Mouse (Mus musculus) layer of hippocampus, postnatal 36 days (tissue): ENCODE measurements around the gene Brd7. TPM values are rescaled to one million over a fixed set of nuclear protein-coding genes. Genes with fewer than 3 reads are reported as not detected.

Source experiments
- DNase-seq, 2 experiments: peaks; one replicate each; pipeline ENCODE4 v3.0.0; 2022
- total RNA-seq, 2 experiments: library from RNA; stranded (reverse); gene quantifications; 2 replicates each; pipeline ENCODE4 v1.2.3; 2021

The Brd7 gene
- 10 to 100 TPM; 52.5 to 64.9 TPM for total RNA-seq

DNA sequence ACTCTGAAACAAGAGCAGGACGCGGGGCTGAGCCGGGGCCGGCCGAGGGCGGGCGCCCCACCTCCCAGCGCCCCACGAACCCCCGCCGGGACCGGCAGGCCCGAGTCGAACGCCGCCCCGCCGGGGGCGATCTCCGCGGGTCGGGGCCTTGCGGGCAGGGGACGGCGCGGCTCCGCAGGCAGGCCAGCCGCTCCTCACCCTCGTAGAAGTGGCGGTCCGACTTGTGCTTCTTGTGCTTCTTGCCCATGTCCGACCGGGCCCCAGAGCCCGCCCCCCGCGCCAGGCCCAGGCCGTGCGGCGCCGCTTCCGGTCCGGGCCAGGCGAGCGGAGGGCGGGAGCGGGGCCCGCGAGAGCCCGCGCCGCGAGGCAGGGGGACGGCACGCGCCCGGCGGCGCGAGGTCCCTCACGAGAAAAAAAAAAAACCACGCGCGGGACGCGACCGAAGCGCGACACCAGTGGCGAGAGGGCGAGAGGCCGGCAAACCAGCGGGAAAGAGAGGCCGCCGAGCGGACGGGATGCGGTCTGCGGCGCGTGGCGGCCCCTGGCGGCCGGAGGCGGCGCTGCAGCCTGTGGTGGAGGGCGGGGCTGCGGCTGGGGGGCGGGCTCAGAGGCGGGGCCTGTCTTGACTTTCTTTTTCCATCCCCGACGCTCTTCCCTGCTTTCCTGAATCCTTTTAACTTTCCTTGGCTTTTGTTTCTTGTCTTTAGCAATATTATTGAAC lies at the start of gene Brd7:
TSS of gene Brd7 (minus strand) at position 487 of the 721 bp plus-strand sequence.
- DNase-seq: peak; percentile 87 to 90

DNA sequence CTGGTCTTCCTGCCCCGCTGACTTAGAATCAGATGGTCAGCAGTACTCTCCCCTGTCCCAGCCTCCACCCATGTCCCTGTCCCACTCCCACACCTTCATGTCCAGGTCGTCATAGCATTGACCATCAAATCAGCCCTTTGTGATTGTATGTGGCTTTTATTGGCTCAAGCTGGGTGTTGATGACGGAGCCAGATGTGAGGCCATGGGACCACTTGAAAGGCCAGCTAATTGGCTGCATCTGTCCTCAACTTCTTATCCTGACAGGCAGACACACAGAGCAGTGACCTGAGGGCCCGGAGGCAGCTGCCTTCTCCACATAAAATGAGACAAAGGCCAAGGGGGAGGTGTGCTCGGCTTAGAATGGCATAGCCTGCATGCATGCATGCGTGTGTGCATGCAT lies 49.5 kb upstream of the Brd7 start:
- DNase-seq: no peak

DNA sequence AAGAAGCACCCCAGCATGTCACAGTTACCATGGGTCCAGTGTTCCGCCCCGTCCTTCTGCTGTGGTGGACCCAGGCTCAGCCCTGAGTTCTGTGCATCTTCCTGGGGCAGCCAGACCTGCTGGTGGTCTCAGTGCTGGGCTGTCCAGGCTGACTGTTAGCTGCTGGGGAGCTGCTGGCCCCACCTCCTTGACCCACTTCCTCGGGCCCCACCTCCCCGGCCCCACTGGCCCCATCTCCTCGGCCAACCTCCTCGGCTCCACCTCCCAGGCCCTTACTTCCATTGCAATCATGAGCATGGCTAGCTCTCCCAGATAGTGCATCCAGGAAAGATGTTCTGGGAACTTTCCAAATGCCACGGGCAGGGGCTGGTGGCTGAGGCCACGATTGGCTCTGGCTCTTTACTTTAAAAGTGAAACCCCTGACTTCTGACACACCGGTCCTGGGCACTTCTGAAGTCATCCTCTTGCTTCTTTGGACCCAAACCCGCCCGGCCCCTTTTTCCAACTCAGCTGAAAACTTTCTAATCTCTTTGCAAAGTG lies 47.5 kb upstream of the Brd7 start:
- DNase-seq: no peak

DNA sequence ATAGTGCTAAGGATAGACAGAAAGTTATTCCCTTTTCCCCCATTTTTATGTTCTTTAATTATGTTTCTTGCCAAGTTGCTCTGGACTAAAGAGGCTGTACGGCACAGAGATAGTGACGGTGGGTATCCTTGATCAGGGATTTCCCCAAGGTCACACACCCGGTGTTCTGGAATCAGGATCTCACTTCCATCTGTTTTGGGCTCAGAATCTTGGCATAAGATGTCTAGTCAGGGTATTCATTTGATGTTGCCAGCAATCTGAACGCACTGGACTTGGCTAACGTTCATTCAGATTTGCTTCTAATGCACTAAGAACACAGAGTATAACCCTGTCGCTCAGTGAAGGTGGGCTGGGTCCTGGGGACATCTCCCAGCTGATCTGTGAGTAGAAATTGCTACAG lies 45.7 kb upstream of the Brd7 start:
- DNase-seq: no peak

DNA sequence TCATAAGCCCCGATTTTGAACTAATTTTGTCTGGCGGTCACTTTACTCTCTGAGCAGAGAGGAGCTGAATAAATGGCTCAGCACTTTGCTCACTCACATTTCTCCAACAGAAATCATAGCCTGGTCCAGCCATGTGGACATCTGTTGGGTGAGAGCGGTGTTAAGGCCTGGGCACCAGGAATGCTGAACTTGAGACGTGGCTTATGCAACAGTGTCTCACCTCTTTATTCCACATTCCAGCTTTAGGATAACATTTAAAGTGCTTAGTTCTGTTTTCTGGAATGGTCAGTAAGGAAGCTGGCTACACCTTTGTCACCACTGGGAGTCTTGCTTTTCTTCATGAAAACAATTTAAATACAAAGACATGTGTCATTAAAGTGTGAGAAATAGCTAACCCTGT lies 36.1 kb upstream of the Brd7 start:
- no peak for DNase-seq

DNA sequence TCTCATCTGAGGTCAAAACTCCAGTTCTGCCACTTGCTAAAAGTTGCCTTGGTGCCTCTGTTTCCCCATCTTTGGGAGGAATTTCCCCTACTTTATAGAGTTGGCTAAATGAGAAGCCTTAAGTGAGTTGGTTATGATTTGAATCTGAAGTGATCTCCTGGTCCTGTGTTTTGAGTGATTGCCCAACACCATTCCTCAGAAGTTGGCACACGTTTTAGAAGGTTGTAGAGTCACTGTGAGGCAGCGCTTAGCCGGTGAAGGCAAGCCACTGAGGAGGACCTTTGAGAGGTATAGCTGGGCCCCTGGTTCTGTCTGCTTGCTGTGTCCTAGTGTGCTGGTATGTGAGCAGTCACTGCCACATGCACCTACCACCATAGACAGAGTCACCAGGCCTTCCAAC lies 31.3 kb upstream of the Brd7 start:
- DNase-seq: no peak

DNA sequence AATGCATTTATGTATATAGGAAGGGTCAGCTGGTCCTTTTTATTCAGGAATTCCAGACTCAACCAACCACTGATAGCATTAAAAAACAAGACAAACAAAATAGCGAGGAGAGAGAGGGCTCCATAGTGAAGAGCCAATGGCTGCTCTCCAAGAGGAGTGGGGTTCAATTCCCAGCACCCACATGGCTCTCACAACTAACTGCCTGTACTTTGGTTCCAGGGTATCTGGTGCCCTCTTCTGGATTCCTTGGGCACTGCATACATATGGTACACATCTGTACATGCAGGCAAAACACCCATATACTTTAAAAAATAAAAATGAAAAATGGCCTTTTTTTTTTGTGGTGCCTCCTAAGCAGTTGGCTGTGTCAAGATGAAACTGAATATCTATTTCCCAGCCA lies 28.8 kb upstream of the Brd7 start:
- DNase-seq: no peak

DNA sequence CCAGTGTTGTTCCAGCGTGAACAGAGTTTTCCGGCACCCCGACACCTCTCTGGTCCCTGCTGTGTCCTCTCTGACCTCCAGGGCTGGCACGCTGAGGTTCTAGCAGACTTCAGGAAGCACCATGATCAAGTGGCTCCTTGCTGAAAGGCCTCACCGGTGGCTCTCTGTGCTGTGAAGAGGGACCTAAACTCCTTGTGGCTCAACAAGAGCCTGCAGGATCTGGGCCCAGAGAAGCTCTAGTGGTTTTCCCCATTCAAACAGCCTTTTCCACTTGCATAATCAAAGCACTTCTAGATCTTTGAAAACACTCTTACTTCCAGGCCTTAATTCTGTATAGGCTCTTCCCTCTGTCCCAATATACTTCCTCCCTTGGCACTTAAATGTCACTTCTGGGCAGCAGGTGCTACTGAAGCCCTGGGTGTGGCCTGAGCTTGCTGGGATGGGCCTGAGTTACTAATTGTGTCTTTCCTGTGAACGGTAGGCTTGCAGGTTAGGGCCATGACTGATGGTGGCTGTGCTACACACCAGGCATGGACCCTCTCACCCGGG lies 26.8 kb upstream of the Brd7 start:
- DNase-seq: no peak

DNA sequence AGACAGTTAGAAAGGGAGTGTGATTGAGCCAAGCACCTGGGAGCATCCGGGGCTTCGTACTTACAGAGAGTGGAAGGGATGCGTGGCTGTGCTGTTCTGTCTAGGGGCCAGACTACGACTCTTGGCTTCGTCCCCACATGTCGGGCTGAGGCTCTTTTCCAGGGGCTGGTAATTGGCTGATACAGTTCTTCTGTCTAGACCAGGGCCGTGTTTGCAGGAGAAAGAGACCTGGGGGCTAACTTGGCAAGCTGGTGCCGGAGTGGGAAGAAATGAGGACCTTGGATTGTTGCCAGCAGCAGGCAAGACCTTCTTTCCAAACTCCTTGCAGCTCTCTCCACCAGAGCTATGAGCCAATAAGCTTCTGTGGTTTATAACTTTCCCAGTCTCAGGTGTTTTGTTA lies 25.9 kb upstream of the Brd7 start:
- DNase-seq: no peak

DNA sequence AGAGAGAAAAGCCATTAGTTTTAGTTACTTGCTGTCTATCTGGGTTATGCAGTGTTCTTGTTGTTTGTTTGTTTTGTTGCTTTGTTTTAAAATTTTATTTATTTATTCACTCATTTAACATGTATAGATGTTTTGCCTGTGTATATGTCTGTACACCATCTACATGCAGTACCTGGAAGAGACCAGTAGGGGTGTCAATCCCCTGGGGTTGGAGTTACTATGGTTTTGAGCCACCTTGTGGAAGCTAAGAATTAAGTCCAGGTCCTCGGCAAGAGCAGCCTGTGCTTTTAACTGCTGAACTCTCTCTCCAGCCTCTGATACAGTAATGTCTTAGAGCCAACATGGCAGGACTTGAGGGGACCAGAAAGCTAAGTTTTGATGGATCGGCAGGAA lies 21.2 kb upstream of the Brd7 start:
- DNase-seq: no peak

DNA sequence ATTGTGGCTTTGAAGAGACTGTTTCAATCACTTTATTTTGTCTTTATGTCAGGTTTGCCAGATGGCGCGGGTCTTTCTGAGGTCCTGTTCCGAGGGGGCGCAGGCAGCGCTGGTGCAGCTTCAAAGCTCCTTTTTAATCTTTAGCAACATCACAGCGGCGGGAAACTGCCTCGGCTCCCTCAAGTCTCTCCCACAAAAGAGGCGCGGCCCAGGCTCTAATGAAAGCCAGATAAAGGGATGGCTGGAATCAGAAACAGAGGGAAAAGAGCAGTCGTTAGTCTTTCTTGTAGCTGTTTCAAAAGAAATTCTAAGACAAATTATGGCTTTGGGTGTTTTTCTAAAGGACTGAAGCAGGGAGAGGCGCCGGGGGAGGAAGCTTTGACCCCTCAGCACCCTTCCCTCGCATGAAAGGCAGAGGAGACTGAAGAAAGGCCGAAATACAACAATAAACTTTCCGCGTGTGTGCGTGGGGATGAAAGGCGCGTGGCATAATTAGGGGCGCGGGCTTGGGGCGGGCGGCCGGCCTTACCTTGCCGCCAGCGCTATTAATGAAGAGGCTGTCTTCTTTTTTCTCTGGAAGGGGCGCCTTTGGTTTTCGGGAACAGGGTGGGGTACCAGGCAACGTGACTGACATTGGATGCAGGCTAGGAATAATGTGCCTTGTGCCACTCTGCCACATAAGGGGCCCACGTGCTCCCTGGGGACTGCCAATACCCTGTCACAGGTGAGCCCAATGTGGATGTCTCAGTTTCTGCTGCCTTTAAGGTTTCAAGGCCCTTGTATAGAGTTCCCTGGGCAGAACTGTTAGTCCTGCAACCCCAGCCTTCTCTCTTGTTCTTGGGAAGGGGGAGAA lies 20.5 kb upstream of the Brd7 start:
- no peak for DNase-seq

DNA sequence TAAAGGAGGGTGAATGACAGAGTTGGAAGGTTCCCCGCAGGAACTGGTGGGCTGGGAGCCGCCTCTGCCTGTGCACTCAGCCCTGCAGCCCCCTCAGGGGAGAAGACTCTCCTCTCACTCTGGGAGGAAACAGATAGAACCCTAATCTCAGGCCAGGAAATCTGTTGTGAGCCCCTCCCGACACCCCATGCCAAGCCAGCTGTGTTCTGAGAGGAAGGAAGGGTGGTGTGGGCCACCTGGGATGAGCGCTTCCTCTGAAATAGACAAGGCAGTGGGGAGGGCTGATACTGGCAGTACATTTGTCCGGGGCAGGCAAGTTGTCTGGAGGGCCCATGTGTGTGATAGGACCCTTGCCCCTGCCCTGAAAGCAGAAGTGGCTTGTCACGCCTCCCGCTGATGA lies 18.5 kb upstream of the Brd7 start:
- DNase-seq: no peak

DNA sequence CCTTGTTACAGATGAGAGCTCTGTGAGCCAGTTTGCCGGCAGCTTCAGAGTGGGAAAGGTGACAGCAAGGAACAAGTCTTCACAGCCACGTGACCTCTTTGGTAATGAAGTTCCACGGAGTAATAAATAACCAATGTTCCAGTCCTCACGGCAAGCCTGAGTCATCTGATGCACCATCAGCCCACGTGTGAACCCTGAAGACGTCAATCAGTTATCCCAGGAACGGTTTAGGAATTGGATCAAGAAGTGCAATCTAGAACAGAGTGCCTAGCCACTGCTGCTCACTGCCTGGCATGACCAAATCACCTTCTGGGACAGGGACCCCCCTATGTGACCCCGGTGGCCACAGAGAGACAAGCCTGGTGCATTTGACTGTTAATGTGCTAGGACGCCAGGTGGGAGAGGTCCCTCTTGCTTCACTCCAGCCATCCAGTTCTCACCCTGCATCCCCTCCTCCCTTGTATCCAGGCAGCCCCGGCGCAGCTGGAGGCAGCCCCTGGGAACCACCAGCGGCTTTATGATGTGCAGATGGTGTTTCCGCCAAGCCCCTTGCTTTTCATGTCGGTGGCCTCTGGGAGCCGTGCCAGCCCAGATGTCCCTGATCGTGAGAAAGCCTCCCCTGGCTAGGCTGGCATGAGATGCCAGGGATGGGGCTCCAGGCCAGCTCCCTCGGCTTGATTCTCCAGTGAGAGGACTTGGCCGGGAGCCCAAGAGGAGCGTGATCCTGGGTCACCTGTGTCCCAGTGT lies 15.0 kb upstream of the Brd7 start:
- DNase-seq: peak; percentile 30 to 39

DNA sequence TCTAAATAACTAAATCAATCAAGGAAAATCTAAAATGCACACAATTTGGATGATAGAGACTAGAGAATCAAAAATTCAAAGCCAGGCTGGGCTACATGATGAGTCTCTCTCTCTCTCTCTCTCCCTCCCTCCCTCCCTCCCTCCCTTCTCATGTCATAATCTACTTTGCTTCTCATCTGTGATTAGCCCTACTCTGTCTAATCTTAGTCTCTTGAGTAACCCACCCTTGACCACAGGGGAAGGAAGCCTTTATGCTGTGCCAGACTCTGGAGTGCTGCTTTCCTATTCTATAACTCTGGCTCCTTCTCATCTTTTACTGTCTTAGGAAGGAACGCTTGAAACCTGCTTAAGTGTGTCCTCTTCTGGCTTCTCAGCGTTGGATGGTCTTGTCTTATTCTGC lies 9.5 kb upstream of the Brd7 start:
- DNase-seq: no peak

DNA sequence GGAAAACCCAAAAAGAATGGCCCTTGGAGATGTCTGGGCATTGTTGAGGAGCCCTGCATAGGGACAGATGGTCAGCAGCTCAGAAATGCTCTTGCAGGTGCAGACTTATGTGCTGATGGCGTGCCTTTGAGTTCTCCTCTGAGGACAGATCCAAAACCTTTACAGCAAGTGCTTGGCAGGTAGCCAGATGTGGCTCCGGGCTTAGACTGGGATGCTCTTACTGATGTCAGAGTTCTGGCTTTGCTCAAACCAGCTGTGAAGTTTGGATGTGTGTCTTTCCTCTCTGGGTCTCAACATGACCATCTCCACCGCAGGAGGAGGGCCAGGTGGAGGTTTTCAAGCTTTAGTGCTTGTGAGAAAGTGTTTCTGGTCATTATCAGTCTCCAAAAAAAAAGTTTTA lies 7.8 kb upstream of the Brd7 start:
- no peak for DNase-seq

DNA sequence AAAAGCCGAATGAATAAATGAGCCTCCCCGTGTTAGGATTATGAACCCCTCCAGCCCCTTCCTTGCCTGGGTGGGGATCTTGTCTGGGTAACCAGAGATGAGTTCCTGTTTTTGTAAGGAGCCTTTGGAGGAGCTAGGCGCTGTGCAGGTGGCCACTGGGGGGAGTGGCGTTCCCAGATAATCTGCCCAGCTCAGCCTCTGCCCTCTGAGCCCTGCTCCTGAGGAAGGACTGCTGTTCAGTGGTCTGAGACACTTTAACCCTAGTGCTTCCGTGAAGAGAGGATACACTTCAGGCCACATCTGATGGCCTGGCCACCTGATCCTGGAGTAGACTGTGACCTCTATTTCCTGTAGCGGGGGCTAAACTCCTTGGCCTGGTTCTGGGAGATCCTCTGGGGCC lies 7.2 kb upstream of the Brd7 start:
- DNase-seq: no peak

DNA sequence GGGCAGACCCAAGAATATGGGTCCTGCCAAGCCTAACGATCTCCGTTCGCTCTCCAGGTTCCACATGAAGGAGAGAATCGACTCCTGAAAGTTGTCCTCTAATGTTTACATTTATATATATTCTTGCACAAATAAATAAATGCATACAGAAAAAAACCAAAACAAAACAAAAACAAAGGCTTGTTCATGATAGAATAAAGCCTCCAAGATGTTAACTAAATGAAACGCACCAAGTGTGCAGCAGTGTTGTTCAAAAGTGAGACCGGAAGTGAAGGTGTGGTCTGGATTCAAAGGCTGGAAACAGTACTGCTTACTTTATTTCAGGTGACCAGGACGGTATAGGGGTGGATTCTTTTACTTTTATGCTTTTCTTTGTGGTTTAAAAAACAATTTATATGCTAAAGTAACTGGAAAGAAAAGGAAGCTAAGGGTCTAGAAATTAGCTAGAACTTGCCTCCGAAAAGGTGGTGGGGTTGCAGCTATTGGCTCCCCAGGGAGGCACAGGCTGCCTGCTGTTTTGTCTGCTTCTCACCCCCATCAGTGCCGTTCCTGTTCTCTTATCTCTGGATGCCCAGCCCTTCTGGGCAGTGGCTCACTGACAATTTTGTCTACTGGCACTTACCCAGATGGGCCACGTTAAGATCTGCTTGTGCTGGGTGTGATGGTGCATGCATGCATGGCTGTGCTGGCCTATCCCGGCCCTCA lies 604 bp upstream of the Brd7 start:
- DNase-seq: no peak

DNA sequence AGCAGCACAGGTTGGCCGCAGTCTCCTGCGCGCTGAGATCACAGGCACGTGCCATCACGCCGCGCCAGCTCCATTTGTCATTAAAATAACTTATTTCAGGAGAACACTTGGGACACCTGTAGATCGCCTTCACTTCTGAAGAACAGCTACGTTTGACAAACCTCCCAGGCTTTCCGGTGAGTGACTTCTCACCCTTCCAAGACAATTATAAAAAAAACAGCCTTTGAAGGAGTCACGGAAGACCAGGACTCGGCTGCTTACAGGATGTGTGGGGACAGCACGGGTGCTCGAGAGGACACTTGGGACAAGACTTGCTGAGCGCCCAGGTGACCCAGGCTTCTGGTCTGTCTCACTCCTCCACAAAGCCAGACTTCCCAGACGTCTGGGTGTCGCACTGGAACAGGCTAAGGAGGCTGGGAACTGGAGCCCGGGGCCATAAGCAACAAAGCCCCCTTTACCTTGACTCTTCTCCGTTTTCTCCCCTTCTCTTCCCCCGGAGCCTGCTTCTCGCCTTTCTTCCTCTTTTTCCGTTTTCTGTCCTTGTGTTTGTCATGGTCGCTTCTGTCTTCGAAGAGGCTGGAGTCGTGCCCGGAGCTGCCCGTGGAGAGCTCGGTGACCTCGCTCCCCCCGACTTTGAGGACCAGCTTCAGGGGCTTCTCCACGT lies 818 bp downstream of the Brd7 start:
- no peak for DNase-seq

DNA sequence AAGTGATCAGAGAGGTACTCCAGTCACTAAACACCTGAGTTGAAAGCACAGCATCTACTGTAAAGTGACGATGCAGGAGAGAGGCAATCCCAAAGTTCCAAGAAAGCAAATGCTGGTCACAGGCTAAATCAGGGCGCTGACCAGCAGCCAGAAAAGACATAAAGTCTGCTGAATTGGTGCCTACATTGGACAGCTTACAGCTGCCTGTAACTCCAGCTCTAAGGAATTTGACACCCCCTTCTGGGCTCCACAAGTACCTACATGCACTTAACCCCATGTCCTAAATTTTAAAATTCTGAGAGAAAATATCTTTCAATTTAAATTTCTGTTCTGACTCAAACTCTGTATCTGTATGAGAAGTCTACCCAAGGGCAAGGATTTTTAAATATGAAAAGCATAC lies 2.0 kb downstream of the Brd7 start:
- no peak for DNase-seq

DNA sequence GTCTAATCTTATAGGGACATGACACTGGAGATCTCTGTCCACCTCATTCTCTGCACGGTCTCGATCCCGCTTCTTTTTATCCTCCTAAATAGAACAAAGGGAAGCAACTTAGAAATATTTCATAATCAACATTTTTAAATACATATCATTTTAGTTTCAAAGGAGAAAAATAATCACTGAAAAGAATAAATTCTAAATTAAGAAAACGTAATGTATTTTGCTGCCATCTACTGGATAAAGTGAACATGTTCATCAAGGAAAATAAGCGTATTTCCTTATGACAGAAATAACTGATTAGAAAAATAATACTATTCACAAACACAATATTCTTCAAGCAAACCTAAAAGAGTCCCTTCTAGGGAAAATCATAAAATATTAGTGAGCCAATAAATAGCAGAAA lies 4.0 kb downstream of the Brd7 start:
- DNase-seq: no peak

DNA sequence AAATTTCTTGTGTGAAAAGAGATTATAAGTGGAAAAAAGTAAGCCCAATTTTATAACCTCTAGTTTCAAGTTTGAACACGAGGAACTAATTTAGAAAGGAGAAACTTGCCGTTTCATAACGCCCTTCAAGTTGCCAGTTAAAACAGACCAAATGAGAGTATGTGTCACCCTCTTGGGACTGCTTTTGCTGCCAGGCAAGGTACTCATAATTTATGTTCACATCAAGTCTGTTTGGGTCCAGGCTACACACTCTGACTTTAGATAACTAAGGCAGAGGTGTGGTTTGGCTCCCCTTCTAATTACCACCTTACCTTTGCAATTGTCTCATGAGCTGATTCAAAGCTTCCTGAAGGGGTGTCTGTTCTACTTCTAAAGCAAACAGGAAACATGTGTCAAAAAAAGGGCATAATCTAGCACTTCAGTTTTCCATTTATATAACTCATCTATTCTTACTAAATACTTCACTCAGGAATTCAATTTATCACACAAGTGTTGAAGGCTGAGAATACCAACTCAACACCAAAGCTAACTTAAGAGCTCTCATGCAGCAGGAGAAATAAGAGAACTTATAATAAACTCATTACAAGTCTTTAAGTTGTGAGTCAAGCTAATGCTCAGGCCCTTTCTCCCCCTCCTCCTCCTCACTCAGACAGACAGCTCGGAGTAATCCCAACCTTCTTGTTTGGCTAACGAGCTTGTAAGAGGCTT lies 4.6 kb downstream of the Brd7 start:
- no peak for DNase-seq
